Mouse (Mus musculus) thymus, adult 2 months (tissue): ENCODE measurements around the gene Hnf1b.

Experiments used
- CTCF ChIP-seq: fragments of 200-500 bp; IDR thresholded peaks from 2 replicates; pipeline ENCODE4 v1.5.1; 2012; ENCODE audit warnings: mild to moderate bottlenecking, control low read depth, low read length, moderate library complexity, borderline replicate concordance; ENCODE audit not compliant: control insufficient read depth, poor library complexity, insufficient read depth; ENCODE audit errors: extremely low read depth
- POLR2A ChIP-seq: fragments of 200-500 bp; IDR thresholded peaks from 2 replicates; pipeline ENCODE4 v1.6.1; 2012; ENCODE audit warnings: mild to moderate bottlenecking, low read length, control low read depth, moderate library complexity; ENCODE audit not compliant: control insufficient read depth, poor library complexity, insufficient read depth; ENCODE audit errors: extremely low read depth

DNA sequence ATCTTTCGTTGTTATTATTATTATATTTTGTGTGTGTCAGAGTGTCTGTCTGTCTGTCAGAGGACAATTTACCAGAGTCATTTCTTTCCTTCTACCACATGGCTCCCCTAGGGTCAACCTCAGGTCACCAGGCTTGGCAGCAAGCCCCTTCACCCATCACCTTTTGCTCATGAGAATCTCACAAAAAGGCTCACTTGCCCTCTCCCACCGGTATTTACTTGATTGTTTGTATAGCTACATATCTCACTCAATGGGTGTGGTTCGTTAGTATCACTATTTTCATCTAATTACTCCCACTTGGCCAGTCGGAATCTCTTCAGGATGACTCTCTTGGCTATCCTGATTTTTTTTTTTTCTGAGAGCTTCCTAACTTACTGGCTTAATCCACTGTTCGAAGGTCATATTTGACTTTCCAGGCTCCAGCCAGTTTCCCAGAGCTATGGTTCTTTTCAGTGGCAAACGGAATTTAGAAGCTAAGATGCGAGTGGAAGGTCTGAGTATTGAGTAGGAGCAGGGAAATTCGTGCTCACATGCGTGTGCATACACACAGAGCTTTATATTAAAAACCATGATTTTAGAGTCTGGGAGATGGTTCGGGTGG is 82.7 kb downstream of the Hnf1b start:
- TF ChIP-seq POLR2A (no peak), CTCF (no peak)
